Mouse (Mus musculus) midbrain, embryonic 16.5 days (tissue): ENCODE data around the gene Slc6a20b. TPM values are rescaled to one million over a fixed set of nuclear protein-coding genes. Genes with fewer than 3 reads are reported as not detected.

Experiments
- polyA plus RNA-seq: library from polyadenylated mRNA; unstranded; fragments of >200 nt; fragmentation: Nextera tagmentation; extraction: Ambion mirVana; gene quantifications from 2 replicates; pipeline ENCODE4 v1.2.1, GENCODE M21; 2015

The Slc6a20b gene
- polyA plus RNA-seq, 1 experiment from 2014 or later: 0.39 TPM

Other genes with a start within 250 kb of the Slc6a20b start
- 10.2 and 10.6 TPM in 2 replicates for gene Limd1, start 153.9 kb downstream of the Slc6a20b start, polyA plus RNA-seq
- 53.8 and 55.9 TPM in 2 replicates for gene Sacm1l, start 102.8 kb downstream of the Slc6a20b start, polyA plus RNA-seq
- 0.30 TPM in 2 replicates for gene Ccr9, start 45.9 kb upstream of the Slc6a20b start, polyA plus RNA-seq
- gene Slc6a20a, start 46.3 kb upstream of the Slc6a20b start, polyA plus RNA-seq: 12.5 and 15.1 TPM in 2 replicates
- gene Lztfl1, start 85.1 kb upstream of the Slc6a20b start, polyA plus RNA-seq: 51.1 and 53.1 TPM in 2 replicates
- 0.28 TPM in 1 of 2 replicates, not detected in the other for gene Cxcr6, start 173.9 kb upstream of the Slc6a20b start, polyA plus RNA-seq
- 18.1 and 18.2 TPM in 2 replicates for gene Fyco1, start 219.3 kb upstream of the Slc6a20b start, polyA plus RNA-seq
- 0.04 TPM in 1 of 2 replicates, not detected in the other for gene Xcr1, start 229.5 kb upstream of the Slc6a20b start, polyA plus RNA-seq